Mouse (Mus musculus): Measurements from ENCODE around the gene Piezo1. TPM values are rescaled to one million over a fixed set of nuclear protein-coding genes. Genes with fewer than 3 reads are reported as not detected.

Piezo1 gene
- polyA plus RNA-seq, 1 experiment from 2014 or later = 2.1 TPM

- H3K9ac ChIP-seq (replicated peaks) = no peak overlapping the region
- peaks cover 16% of the 10 kb centered on the region for H3K36me3 ChIP-seq
- H3K9me3 ChIP-seq (replicated peaks) = no peaks in the 10 kb centered on the region
- ATAC-seq (ENCODE audit: low FRiP score) = no peak
- no peak overlapping the region for H3K4me3 ChIP-seq (replicated peaks)
- H3K4me1 ChIP-seq = peaks cover 33% of the 10 kb centered on the region
- no peak overlapping the region for H3K4me2 ChIP-seq
- 97% methylated on average over 16 of the region's 16 CpGs for WGBS
- H3K27me3 ChIP-seq (replicated peaks) = no peaks in the 10 kb centered on the region
- no peak overlapping the region for H3K27ac ChIP-seq (replicated peaks)
These were observed 18.9 kb upstream of the Piezo1 start for GRCm38 (mm10) chr8:122569996-122570395.

- Histone ChIP-seq H3K36me3 (peaks cover 16% of the 10 kb centered on the region), H3K9ac (replicated peaks) (no peak overlapping the region), H3K4me2 (peak overlapping the region; percentile 98), H3K27me3 (replicated peaks) (no peaks in the 10 kb centered on the region), H3K27ac (replicated peaks) (no peak overlapping the region), H3K9me3 (replicated peaks) (no peaks in the 10 kb centered on the region), H3K4me1 (peaks cover 26% of the 10 kb centered on the region), H3K4me3 (replicated peaks) (peak overlapping the region; percentile 82)
- WGBS = 64% methylated on average over 9 of the region's 9 CpGs
- no peak for ATAC-seq (ENCODE audit: low FRiP score)
These were observed 18.2 kb upstream of the Piezo1 start for GRCm38 (mm10) chr8:122569329-122569728.

DNA sequence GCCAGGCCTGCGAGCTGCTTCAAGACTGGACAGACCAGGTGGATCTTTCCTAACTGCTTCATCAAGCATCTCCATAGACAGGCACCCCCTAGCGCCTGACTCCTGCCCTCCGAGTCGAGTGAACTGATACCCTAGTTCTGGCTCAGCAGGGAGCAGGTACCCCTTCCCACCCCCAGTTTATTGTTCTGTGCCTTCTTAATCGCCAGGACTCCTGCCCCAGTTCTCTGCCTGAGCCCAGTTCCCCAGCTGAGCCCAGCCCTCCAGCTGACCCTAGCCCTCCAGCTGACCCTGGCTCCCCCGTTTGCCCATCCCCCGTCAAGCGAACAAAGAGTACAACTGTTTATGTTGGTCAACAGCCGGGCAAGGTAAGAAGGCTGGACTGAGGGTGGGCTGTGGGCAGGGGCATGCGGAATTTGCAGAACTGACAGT is 17.8 kb upstream of the Piezo1 start:
- peak overlapping the region; percentile 82 for H3K4me3 ChIP-seq (replicated peaks)
- H3K4me2 ChIP-seq = peak overlapping the region; percentile 98
- H3K9ac ChIP-seq (replicated peaks) = peak overlapping the region; percentile 65; the same call in 1 of the 2 replicates
- peaks cover 25% of the 10 kb centered on the region for H3K4me1 ChIP-seq
- whole genome bisulfite sequencing = 16% methylated on average over 10 of the region's 10 CpGs
- no peak overlapping the region for H3K27ac ChIP-seq (replicated peaks)
- ATAC-seq (ENCODE audit: low FRiP score) = no peak
- no peaks in the 10 kb centered on the region for H3K9me3 ChIP-seq (replicated peaks)
- peaks cover 16% of the 10 kb centered on the region for H3K36me3 ChIP-seq
- H3K27me3 ChIP-seq (replicated peaks) = no peaks in the 10 kb centered on the region

DNA sequence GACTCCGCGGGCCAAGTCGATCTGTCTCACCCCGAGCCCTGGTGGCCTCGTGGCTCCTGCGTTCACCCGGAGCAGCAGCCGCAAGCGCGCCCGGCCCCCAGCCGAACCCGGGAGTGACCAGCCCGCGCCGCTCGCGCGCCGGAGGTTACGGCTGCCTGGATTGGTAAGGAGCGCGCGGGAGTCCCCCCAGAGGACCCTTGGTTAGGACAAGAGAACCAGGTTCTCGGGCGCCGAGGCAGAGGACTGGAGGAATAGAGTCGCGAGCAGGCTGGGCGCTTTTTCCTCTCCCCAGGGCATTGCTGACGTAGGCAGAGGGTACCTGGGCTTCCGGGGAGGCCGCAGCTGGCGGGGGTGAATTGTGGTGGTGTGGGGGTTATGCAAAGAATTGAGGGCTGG is 17.0 kb upstream of the Piezo1 start:
- H3K4me3 ChIP-seq (replicated peaks) = peak overlapping the region; percentile 82

DNA sequence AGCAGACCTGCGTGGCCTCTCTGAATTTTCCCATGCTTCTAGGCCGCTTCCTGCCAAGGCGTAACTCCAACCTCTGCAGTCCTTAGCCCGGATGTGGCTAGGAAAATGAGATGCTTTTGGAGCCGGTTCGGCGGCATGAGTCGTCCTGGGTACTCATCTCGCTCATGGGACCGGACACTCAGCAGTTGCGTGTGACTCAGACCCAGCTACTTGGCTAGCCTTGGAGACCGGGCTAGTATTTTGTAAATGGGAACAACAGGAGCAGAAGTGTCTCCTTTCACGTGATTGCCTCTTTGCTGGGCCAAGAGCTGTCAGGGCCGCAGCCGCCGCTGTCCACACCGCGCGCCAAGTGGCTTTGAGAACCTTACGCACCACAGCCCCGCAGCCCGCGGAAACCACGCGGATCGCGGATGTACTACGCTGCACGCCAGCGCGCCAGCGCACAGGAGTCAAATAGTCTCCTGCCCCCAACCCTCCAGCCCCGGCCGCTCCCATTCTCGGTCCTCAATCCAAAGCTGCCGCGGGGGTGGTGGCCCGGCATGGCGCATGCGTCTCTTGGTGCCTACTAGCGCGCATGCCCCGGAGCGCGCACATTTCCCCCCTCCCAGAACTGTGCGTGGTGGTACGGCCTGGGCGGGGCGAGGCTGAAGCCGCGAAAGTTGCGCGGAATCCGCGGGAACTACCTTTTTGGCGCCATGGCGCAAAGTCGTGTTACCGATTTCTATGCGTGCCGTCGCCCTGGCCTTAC is 16.4 kb upstream of the Piezo1 start, which contains the start of gene Cdt1:
Cdt1 (plus strand) TSS at position 655 of the 748 bp plus-strand sequence.
- peak within 1 kb of the TSS; percentile 98 for H3K4me2 ChIP-seq
- H3K9ac ChIP-seq (replicated peaks) = peak within 1 kb of the TSS; percentile 65
- H3K4me3 ChIP-seq (replicated peaks) = peak within 1 kb of the TSS; percentile 82
- H3K27ac ChIP-seq (replicated peaks) = peak within 1 kb of the TSS; percentile 90
- peaks cover 15% of the 10 kb centered on the region for H3K36me3 ChIP-seq
- H3K27me3 ChIP-seq (replicated peaks) = no peaks in the 10 kb centered on the region
- WGBS = under 1% methylated on average over 62 of the region's 62 CpGs
- H3K4me1 ChIP-seq = peaks cover 25% of the 10 kb centered on the region
- ATAC-seq (ENCODE audit: low FRiP score) = peak; percentile 96
- H3K9me3 ChIP-seq (replicated peaks) = no peaks in the 10 kb centered on the region

More for the DNA sequence above, 17.0 kb upstream of the Piezo1 start:
- Histone ChIP-seq H3K4me1 (peaks cover 25% of the 10 kb centered on the region), H3K27me3 (replicated peaks) (no peaks in the 10 kb centered on the region), H3K9me3 (replicated peaks) (no peaks in the 10 kb centered on the region), H3K9ac (replicated peaks) (peak overlapping the region; percentile 65), H3K27ac (replicated peaks) (peak overlapping the region; percentile 90), H3K36me3 (peaks cover 16% of the 10 kb centered on the region), H3K4me2 (peak overlapping the region; percentile 98)
- WGBS = under 1% methylated on average over 34 of the region's 34 CpGs
- ATAC-seq (ENCODE audit: low FRiP score) = peak; percentile 59

DNA sequence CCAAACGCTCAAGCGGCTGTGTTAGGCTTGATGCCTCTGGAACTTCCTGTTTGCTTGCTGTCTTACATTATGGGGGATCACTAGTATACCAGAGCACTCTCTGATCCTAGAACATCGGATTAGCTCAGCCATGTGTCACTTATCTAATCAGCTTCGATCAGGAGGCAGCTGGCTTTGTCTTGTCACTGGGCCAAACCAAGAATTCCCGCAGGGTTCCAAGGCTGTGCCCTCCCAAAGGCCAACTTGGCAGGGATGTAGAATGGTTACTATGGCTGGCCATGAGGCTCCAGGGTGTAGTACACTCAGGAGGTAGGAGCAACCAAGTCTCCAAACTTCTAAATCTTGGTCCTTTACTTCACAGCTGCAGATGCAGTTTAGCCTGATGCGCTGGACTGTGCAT is 15.6 kb upstream of the Piezo1 start:
- 41% methylated on average over 6 of the region's 6 CpGs for WGBS
- no peak for ATAC-seq (ENCODE audit: low FRiP score)
- Histone ChIP-seq H3K27ac (replicated peaks) (peak overlapping the region; percentile 90), H3K36me3 (peaks cover 7% of the 10 kb centered on the region), H3K4me2 (peak overlapping the region; percentile 98), H3K9me3 (replicated peaks) (no peaks in the 10 kb centered on the region), H3K4me1 (peaks cover 25% of the 10 kb centered on the region), H3K4me3 (replicated peaks) (peak overlapping the region; percentile 82), H3K9ac (replicated peaks) (peak overlapping the region; percentile 65), H3K27me3 (replicated peaks) (no peaks in the 10 kb centered on the region)

DNA sequence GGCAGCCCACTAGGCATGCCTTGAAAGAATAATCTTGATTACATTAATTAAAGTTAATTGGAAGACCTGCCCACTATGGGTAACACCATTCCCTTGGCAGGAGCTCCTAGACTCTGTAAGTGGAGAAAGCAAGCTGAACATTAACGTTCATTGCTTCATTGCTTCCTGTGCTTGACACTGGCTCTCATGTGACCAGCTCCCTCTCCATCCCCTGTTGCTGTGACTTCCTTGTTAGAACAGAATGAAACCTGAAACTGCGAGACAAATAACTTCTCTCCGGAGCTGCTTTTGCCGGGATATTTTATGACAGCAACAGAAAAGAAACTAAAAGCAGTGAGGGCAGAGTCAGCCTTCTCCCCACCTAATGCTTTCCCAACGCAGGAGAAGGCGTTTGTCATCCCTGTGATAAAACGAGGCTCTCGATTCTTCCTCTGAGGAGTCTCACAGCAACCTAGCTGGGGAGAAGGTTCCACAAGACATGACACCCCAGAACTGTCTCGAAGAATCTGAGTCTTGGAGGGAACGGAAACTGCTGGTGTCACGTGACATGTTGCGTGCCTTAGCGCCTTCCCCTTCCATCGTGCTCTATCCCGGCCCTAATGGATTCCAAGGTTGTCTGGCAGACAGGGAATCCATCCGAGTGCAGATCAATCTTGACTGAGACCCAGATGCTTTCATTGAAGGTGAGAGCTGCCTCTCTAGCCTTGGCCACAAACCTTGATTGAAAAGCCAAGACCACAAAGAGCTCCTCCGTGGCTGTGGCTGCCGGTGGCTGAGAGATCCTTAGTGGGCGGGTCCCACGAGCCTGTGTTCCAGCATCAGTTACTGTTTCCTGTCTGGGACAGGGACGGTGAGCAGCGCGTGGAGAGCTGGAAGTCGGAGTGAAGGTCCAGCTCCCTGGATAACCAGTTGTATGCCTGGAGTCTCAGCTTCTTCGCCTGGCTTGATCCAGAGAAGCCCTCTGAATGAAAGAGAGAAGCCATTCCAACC is 13.5 kb upstream of the Piezo1 start:
- H3K27me3 ChIP-seq (replicated peaks) = no peaks in the 10 kb centered on the region
- ATAC-seq (ENCODE audit: low FRiP score) = no peak
- H3K9me3 ChIP-seq (replicated peaks) = no peaks in the 10 kb centered on the region
- H3K4me1 ChIP-seq = peaks cover 25% of the 10 kb centered on the region
- no peaks in the 10 kb centered on the region for H3K36me3 ChIP-seq
- 87% methylated on average over 25 of the region's 25 CpGs for WGBS
- no peak overlapping the region for H3K27ac ChIP-seq (replicated peaks)
- no peak overlapping the region for H3K9ac ChIP-seq (replicated peaks)
- no peak overlapping the region for H3K4me3 ChIP-seq (replicated peaks)
- no peak overlapping the region for H3K4me2 ChIP-seq

DNA sequence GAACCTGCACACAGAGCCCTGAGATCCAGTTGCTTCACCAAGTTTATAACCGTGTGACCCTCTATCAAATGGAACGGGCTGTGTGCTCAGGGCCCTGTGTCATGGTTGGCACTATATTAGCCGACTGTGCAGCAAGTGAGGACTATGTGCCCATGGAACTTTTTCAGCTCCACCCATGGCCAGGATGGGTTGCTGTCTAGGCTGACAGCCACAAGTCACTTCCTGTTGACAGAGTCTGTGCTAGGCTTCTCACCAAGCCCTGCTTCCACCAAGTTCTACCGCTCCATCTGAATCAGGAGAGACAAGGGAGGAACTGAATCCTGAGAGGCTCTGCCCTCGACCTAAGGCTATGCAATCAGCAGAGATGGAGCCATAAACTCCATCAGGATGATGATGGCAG is 10.1 kb upstream of the Piezo1 start:
- Histone ChIP-seq H3K4me1 (peaks cover 4% of the 10 kb centered on the region; the same call in 1 of the 2 replicates), H3K27ac (replicated peaks) (no peak overlapping the region), H3K9me3 (replicated peaks) (no peaks in the 10 kb centered on the region), H3K9ac (replicated peaks) (no peak overlapping the region), H3K4me2 (no peak overlapping the region), H3K36me3 (no peaks in the 10 kb centered on the region), H3K4me3 (replicated peaks) (no peak overlapping the region), H3K27me3 (replicated peaks) (no peaks in the 10 kb centered on the region)
- whole genome bisulfite sequencing = 81% methylated on average over 5 of the region's 5 CpGs
- no peak for ATAC-seq (ENCODE audit: low FRiP score)

- Histone ChIP-seq H3K9ac (replicated peaks) (no peak overlapping the region), H3K4me1 (0 out of 2 replicates have a peak, but pooled peaks cover 3% of the 10 kb centered on the region), H3K9me3 (replicated peaks) (no peaks in the 10 kb centered on the region), H3K27me3 (replicated peaks) (no peaks in the 10 kb centered on the region), H3K36me3 (no peaks in the 10 kb centered on the region), H3K27ac (replicated peaks) (no peak overlapping the region), H3K4me2 (no peak overlapping the region), H3K4me3 (replicated peaks) (no peak overlapping the region)
- no peak for ATAC-seq (ENCODE audit: low FRiP score)
- 17% methylated on average over 12 of the region's 12 CpGs for WGBS
These were observed 7.7 kb upstream of the Piezo1 start for GRCm38 (mm10) chr8:122558671-122559349.

- no peak overlapping the region for H3K4me2 ChIP-seq
- H3K4me1 ChIP-seq = 0 out of 2 replicates have a peak, but pooled peaks cover 3% of the 10 kb centered on the region
- no peak for ATAC-seq (ENCODE audit: low FRiP score)
These were observed 6.3 kb upstream of the Piezo1 start for GRCm38 (mm10) chr8:122557248-122558038.

More at GRCm38 (mm10) chr8:122557248-122558038, 6.3 kb upstream of the Piezo1 start:
- Histone ChIP-seq H3K27me3 (replicated peaks) (no peaks in the 10 kb centered on the region), H3K9ac (replicated peaks) (no peak overlapping the region), H3K27ac (replicated peaks) (no peak overlapping the region), H3K4me3 (replicated peaks) (no peak overlapping the region), H3K9me3 (replicated peaks) (no peaks in the 10 kb centered on the region), H3K36me3 (no peaks in the 10 kb centered on the region)
- WGBS = 34% methylated on average over 9 of the region's 10 CpGs
